Mouse (Mus musculus): Measurements from ENCODE around the gene Mrpl24. TPM values are rescaled to one million over a fixed set of nuclear protein-coding genes. Genes with fewer than 3 reads are reported as not detected.

The Mrpl24 gene
- total and polyA plus RNA-seq, 2 experiments, result 35.3 to 96.6 TPM

DNA sequence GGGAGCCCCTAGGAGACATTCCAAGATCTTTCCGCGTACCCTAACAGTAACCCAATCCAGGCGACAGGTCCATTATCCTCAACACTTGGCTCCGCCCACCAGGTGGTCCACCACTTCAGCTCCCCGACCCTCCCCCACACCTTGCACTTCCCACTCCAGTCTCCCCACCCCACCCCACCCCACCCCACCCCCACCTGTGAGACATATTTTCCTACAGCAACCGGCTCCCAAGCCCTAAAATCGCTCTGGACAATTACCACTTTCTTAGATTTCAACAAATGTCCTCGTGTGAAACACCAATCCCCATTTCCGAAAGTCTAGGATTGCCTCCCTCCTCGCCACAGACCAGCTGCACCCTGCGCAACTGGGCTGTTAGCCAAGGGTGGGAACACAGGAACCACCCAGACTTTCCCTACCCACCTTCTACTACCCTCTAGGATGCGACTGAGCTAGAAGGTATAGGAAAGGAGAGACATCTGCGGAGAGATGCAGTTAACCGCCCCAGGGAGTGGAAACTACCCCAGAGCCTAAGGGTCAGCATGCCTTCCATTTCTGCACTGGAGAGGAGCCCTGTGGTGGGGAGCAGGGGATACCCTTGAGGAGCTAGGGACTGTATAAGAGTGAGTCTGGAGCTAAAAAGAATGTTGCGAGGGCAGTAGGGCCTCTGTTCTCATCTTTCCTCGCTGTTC lies 30.1 kb downstream of the Mrpl24 start:
- peaks cover 26% of the 10 kb centered on the region; the same call in 1 of the 2 replicates for H3K27me3 ChIP-seq (ENCODE audit: control insufficient read depth, insufficient read depth, low read length)
- H3K4me1 ChIP-seq (ENCODE audit: control insufficient read depth, insufficient read depth, low read length), result peaks cover 6% of the 10 kb centered on the region
- TF ChIP-seq CTCF (IDR thresholded peaks at IDR 0.05; ENCODE audit: low read depth, low read length) (no peak), POLR2A (IDR thresholded peaks at IDR 0.05; ENCODE audit: extremely low read depth, insufficient read depth, low read length) (no peak)
- no peak for DNase-seq (ENCODE audit: extremely low read depth, low read depth, low spot score)
- no peaks in the 10 kb centered on the region for H3K36me3 ChIP-seq (ENCODE audit: control insufficient read depth, insufficient read depth, low read length)
- WGBS, result 22% methylated on average over 16 of the region's 16 CpGs
- H3K9ac ChIP-seq (ENCODE audit: low read depth, low read length), result no peak overlapping the region
- no peak overlapping the region for H3K27ac ChIP-seq (replicated peaks; ENCODE audit: insufficient read depth, low read depth, low read length)
- no peaks in the 10 kb centered on the region for H3K79me2 ChIP-seq (ENCODE audit: control insufficient read depth, insufficient read depth, low read length)
- H3K4me3 ChIP-seq (ENCODE audit: insufficient read depth, low read depth, low read length), result no peak overlapping the region

DNA sequence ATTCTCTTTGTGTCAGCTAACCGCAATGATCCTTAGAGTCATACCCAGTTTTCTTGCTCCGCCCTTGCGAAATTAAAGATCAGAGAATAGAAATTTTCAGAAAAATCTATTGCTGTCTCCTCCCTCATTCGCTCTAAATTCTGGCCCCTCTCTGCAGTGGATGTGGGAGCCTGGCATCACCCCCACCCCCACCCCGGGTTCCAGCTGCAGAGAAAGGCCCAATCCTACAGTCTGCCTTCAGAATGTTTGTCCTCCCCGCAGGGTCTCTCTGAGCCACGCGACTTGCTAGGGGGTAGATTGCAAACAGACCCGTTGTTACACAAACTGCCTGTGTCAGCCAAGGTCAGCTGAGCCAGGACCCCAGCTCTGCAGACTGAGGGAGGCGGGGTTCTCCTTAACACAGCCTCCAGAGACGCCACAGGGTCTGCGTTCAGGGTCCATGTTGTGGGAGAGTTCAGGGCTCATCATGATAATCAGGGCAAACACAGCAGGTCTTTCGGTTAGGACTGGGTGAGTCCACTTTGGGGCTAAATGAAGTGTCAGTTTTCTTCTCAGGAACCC lies 30.7 kb downstream of the Mrpl24 start:
- Histone ChIP-seq H3K27ac (replicated peaks; ENCODE audit: insufficient read depth, low read depth, low read length) (no peak overlapping the region), H3K27me3 (ENCODE audit: control insufficient read depth, insufficient read depth, low read length) (peaks cover 26% of the 10 kb centered on the region; the same call in 1 of the 2 replicates), H3K4me3 (ENCODE audit: insufficient read depth, low read depth, low read length) (no peak overlapping the region), H3K36me3 (ENCODE audit: control insufficient read depth, insufficient read depth, low read length) (no peaks in the 10 kb centered on the region), H3K79me2 (ENCODE audit: control insufficient read depth, insufficient read depth, low read length) (no peaks in the 10 kb centered on the region), H3K4me1 (ENCODE audit: control insufficient read depth, insufficient read depth, low read length) (peaks cover 6% of the 10 kb centered on the region), H3K9ac (ENCODE audit: low read depth, low read length) (no peak overlapping the region)
- WGBS, result 21% methylated on average over 13 of the region's 13 CpGs
- DNase-seq (ENCODE audit: extremely low read depth, low read depth, low spot score), result no peak
- TF ChIP-seq CTCF (IDR thresholded peaks at IDR 0.05; ENCODE audit: low read depth, low read length), result no peak
- no peak for TF ChIP-seq POLR2A (IDR thresholded peaks at IDR 0.05; ENCODE audit: extremely low read depth, insufficient read depth, low read length)

DNA sequence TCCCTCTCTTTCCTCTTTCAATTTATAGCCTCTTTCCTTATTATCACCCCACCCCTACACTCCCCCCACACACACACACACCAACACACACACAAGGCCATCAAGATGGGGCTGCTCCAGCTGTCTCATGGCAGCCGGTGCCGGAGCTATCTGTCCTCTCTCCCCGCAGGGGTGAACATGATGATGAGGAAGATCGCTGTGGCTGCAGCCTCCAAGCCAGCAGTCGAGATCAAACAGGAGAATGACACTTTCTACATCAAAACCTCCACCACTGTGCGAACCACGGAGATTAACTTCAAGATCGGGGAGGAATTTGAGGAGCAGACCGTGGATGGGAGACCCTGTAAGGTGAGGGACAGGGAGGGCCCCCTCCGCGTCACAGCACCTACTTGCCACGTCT lies 32.6 kb downstream of the Mrpl24 start:
- H3K9ac ChIP-seq (ENCODE audit: low read depth, low read length), result no peak overlapping the region
- no peak for DNase-seq (ENCODE audit: extremely low read depth, low read depth, low spot score)
- H3K27me3 ChIP-seq (ENCODE audit: control insufficient read depth, insufficient read depth, low read length), result peaks cover 26% of the 10 kb centered on the region; the same call in 1 of the 2 replicates
- no peaks in the 10 kb centered on the region for H3K79me2 ChIP-seq (ENCODE audit: control insufficient read depth, insufficient read depth, low read length)
- no peak overlapping the region for H3K27ac ChIP-seq (replicated peaks; ENCODE audit: insufficient read depth, low read depth, low read length)
- peaks cover 6% of the 10 kb centered on the region for H3K4me1 ChIP-seq (ENCODE audit: control insufficient read depth, insufficient read depth, low read length)
- TF ChIP-seq CTCF (IDR thresholded peaks at IDR 0.05; ENCODE audit: low read depth, low read length) (no peak), POLR2A (IDR thresholded peaks at IDR 0.05; ENCODE audit: extremely low read depth, insufficient read depth, low read length) (no peak)
- no peaks in the 10 kb centered on the region for H3K36me3 ChIP-seq (ENCODE audit: control insufficient read depth, insufficient read depth, low read length)
- WGBS, result 22% methylated on average over 12 of the region's 12 CpGs
- no peak overlapping the region for H3K4me3 ChIP-seq (ENCODE audit: insufficient read depth, low read depth, low read length)

DNA sequence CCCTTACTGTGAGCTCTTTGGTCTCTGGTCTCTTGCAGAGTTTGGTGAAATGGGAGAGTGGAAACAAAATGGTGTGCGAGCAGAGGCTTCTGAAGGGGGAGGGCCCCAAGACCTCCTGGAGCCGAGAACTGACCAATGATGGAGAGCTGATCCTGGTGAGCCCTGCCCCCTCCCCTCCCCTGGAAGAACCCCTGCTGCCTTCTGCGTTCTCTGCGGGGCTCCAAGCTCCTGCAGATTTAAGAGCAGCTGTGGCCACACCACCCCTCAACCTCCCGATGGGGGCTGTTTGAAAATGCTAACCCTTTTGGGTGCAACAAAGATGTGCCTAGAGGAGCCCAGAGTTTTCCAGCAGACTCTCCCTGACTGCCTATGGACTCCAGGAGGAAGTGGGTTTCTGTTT lies 33.1 kb downstream of the Mrpl24 start:
- Histone ChIP-seq H3K36me3 (ENCODE audit: control insufficient read depth, insufficient read depth, low read length) (no peaks in the 10 kb centered on the region), H3K4me3 (ENCODE audit: insufficient read depth, low read depth, low read length) (no peak overlapping the region), H3K79me2 (ENCODE audit: control insufficient read depth, insufficient read depth, low read length) (no peaks in the 10 kb centered on the region), H3K27me3 (ENCODE audit: control insufficient read depth, insufficient read depth, low read length) (peaks cover 26% of the 10 kb centered on the region; the same call in 1 of the 2 replicates), H3K9ac (ENCODE audit: low read depth, low read length) (no peak overlapping the region), H3K4me1 (ENCODE audit: control insufficient read depth, insufficient read depth, low read length) (peaks cover 3% of the 10 kb centered on the region), H3K27ac (replicated peaks; ENCODE audit: insufficient read depth, low read depth, low read length) (no peak overlapping the region)
- WGBS, result 5% methylated on average over 5 of the region's 5 CpGs
- TF ChIP-seq CTCF (IDR thresholded peaks at IDR 0.05; ENCODE audit: low read depth, low read length) (no peak), POLR2A (IDR thresholded peaks at IDR 0.05; ENCODE audit: extremely low read depth, insufficient read depth, low read length) (no peak)
- no peak for DNase-seq (ENCODE audit: extremely low read depth, low read depth, low spot score)

DNA sequence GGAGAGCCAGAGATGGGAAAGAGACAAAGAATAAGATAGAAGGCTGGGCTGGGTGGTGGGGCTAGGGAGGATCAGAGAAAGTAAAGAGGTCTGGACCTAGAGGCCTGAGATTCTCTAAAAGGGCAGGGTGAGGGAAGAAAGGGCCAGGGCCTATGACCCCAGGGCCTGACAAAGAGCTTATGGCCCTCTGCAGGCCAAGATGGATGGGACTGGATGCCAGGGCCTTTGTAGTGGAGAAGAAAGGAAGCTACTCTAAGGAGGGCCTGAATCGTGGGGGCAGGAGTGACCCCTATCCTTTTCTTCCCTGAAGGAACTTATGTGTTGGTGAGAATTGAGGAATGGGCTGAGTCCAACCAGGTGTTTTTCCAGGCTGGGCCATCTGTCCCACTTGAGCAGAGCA lies 38.8 kb downstream of the Mrpl24 start:
- TF ChIP-seq POLR2A (IDR thresholded peaks at IDR 0.05; ENCODE audit: extremely low read depth, insufficient read depth, low read length) (no peak), CTCF (IDR thresholded peaks at IDR 0.05; ENCODE audit: low read depth, low read length) (no peak)
- no peak overlapping the region for H3K4me3 ChIP-seq (ENCODE audit: insufficient read depth, low read depth, low read length)
- H3K79me2 ChIP-seq (ENCODE audit: control insufficient read depth, insufficient read depth, low read length), result no peaks in the 10 kb centered on the region
- DNase-seq (ENCODE audit: extremely low read depth, low read depth, low spot score), result no peak
- H3K27me3 ChIP-seq (ENCODE audit: control insufficient read depth, insufficient read depth, low read length), result no peaks in the 10 kb centered on the region
- no peak overlapping the region for H3K27ac ChIP-seq (replicated peaks; ENCODE audit: insufficient read depth, low read depth, low read length)
- no peaks in the 10 kb centered on the region for H3K4me1 ChIP-seq (ENCODE audit: control insufficient read depth, insufficient read depth, low read length)
- no peak overlapping the region for H3K9ac ChIP-seq (ENCODE audit: low read depth, low read length)
- no peaks in the 10 kb centered on the region for H3K36me3 ChIP-seq (ENCODE audit: control insufficient read depth, insufficient read depth, low read length)
- WGBS, result 94% methylated on average over 1 of the region's 1 CpGs

DNA sequence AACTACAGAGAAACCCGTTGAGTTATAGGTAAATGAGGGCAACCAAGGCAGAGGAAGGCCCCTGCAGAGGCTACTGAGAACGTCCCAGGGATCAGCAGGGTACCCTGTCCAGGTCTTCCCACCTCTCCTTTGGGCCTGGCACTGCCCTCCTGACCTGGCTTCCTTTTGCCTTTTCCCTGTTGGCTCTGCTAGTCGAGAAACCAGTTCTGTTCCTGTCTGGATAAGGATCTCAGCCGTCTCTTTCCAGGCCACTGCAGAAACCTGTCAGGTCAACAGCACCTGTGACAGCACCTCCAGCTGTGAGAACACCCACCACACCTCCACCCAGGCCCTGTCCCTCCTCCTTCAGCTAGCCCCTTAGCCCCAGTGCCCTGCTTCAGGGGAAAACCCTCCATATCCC lies 39.2 kb downstream of the Mrpl24 start:
- Histone ChIP-seq H3K9ac (ENCODE audit: low read depth, low read length) (no peak overlapping the region), H3K27ac (replicated peaks; ENCODE audit: insufficient read depth, low read depth, low read length) (no peak overlapping the region), H3K79me2 (ENCODE audit: control insufficient read depth, insufficient read depth, low read length) (no peaks in the 10 kb centered on the region), H3K36me3 (ENCODE audit: control insufficient read depth, insufficient read depth, low read length) (no peaks in the 10 kb centered on the region), H3K4me1 (ENCODE audit: control insufficient read depth, insufficient read depth, low read length) (no peaks in the 10 kb centered on the region), H3K27me3 (ENCODE audit: control insufficient read depth, insufficient read depth, low read length) (no peaks in the 10 kb centered on the region), H3K4me3 (ENCODE audit: insufficient read depth, low read depth, low read length) (no peak overlapping the region)
- DNase-seq (ENCODE audit: extremely low read depth, low read depth, low spot score), result no peak
- WGBS, result 68% methylated on average over 4 of the region's 4 CpGs
- no peak for TF ChIP-seq POLR2A (IDR thresholded peaks at IDR 0.05; ENCODE audit: extremely low read depth, insufficient read depth, low read length)
- TF ChIP-seq CTCF (IDR thresholded peaks at IDR 0.05; ENCODE audit: low read depth, low read length), result no peak
